Mouse (Mus musculus): ENCODE measurements around the gene Vmn2r13. TPM values are rescaled to one million over a fixed set of nuclear protein-coding genes. Genes with fewer than 3 reads are reported as not detected.

The Vmn2r13 gene
- total RNA-seq (2023): not detected in 4 replicates

DNA sequence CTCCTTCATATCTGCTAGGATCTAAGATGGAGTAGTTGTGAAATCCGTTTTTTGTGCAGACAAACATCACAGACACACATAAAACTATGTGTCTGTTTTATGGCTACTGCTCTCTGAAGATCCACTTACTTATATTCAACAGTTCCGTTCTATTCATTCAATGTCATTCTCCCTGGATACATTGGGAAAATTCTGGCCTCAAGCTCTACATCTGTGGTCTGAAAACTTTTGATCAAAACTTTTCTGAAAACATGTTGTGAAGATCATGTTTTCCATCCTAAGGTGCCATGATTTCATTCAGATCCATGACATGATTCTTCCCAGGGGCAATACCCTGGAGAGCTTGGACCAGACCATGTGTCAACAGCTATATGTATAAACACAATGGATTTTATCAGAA, at the start of gene Vmn2r13:
Vmn2r13 (minus strand) TSS at position 101 of the 400 bp plus-strand sequence.

DNA sequence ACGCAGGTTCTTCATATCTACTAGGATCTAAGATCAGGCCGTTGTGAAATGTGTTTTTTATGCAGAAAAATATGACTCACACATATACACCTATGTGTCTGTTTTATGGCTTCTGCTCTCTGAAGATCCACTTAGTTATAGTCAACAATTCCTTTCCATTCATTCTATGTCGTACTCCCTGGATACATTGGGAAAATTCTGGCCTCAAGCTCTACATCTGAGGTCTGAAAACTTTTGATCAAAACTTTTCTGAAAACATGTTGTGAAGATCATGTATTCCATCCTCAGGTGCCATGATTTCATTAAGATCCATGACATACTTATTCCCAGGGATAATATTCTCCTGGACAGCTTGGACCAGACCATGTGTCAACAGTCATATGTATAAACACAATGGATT, 32.6 kb upstream of the Vmn2r13 start, which contains the start of gene Vmn2r14:
Vmn2r14 (minus strand) TSS at position 101 of the 400 bp plus-strand sequence.

Other genes with a start within 250 kb of the Vmn2r13 start
- gene Vmn2r10, start 185.7 kb downstream of the Vmn2r13 start, total RNA-seq (2023): not detected in 4 replicates
- gene Vmn2r11, start 132.6 kb downstream of the Vmn2r13 start, total RNA-seq (2023): not detected in 4 replicates
- gene Vmn2r12, start 94.2 kb downstream of the Vmn2r13 start, total RNA-seq (2023): not detected in 4 replicates
- not detected in 4 replicates for gene Vmn2r14, start 32.5 kb upstream of the Vmn2r13 start, total RNA-seq (2023)
- not detected in 4 replicates for gene Vmn2r15, start 105.4 kb upstream of the Vmn2r13 start, total RNA-seq (2023)
- not detected in 4 replicates for gene Vmn2r16, start 138.0 kb upstream of the Vmn2r13 start, total RNA-seq (2023)
- not detected in 4 replicates for gene Vmn2r17, start 227.5 kb upstream of the Vmn2r13 start, total RNA-seq (2023)

Data from B cell, adult 62 days (primary cell).